Mouse (Mus musculus) heart, embryonic 12.5 days (tissue): ENCODE measurements around the gene Prl2b1. TPM values are rescaled to one million over a fixed set of nuclear protein-coding genes. Genes with fewer than 3 reads are reported as not detected.

Source experiments
- ATAC-seq: fragments of 200-750 bp; cut with Nextera tagmentation; 2 replicates; pipeline ENCODE4 v1.8.0; 2017; ENCODE audit warnings: moderate TSS enrichment, moderate library complexity; ENCODE audit not compliant: insufficient number of reproducible peaks, low FRiP score
- H3K27ac ChIP-seq: fragments of 300-500 bp; sonication (generic); 2 replicates; pipeline ENCODE4 v1.5.1; 2016; ENCODE audit warnings: mild to moderate bottlenecking, moderate library complexity; ENCODE audit not compliant: poor library complexity, severe bottlenecking
- H3K27me3 ChIP-seq: fragments of 300-500 bp; sonication (generic); replicated peaks from 2 replicates; pipeline ENCODE4 v1.6.1; 2016; ENCODE audit warnings: mild to moderate bottlenecking, moderate library complexity
- H3K36me3 ChIP-seq: fragments of 300-500 bp; sonication (generic); 2 replicates; pipeline ENCODE4 v1.6.1; 2016; ENCODE audit warnings: mild to moderate bottlenecking, moderate library complexity
- H3K4me1 ChIP-seq: fragments of 300-500 bp; sonication (generic); replicated peaks from 2 replicates; pipeline ENCODE4 v1.6.1; 2016; ENCODE audit warnings: mild to moderate bottlenecking
- H3K4me2 ChIP-seq: fragments of 300-500 bp; sonication (generic); 2 replicates; pipeline ENCODE4 v1.6.1; 2016; ENCODE audit warnings: mild to moderate bottlenecking, moderate library complexity
- H3K4me3 ChIP-seq: fragments of 300-500 bp; sonication (generic); 2 replicates; pipeline ENCODE4 v1.5.1; 2016; ENCODE audit warnings: mild to moderate bottlenecking
- H3K9ac ChIP-seq: fragments of 300-500 bp; sonication (generic); 2 replicates; pipeline ENCODE4 v1.6.1; 2016; ENCODE audit warnings: mild to moderate bottlenecking, moderate library complexity
- H3K9me3 ChIP-seq: fragments of 300-500 bp; sonication (generic); replicated peaks from 2 replicates; pipeline ENCODE4 v1.6.1; 2016; ENCODE audit warnings: mild to moderate bottlenecking, moderate library complexity
- WGBS: fragments of 180-500 bp; shearing (Covaris S2); methylation state at CpG from one replicate; pipeline ENCODE4 v1.1.7; 2016; 5-methylcytosine and 5-hydroxymethylcytosine counted together
- polyA plus RNA-seq: library from polyadenylated mRNA; unstranded; fragments of >200 nt; fragmentation: Nextera tagmentation; extraction: Ambion mirVana; gene quantifications from 2 replicates; pipeline ENCODE4 v1.2.1, GENCODE M21; 2016

Prl2b1 gene
- not detected in 2 replicates for polyA plus RNA-seq

DNA sequence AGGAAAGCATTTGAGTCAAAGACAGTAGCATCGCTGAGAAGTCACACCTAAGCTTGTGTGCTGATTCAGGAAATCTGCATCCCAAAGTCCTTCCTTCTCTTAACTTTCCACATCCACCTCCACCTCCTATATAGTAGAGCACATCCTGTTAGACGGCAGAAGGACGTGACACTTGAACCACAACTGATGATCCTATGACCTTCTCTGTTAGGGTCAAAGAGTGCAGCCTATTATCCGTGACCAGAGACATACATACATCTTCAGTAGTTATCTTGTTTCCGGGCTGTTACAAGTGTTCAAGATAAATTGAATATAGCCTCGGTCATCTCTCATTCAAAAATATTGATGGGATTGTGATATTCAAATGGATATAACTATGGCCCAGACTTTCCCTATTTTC lies at the start of gene Prl2b1:
TSS of gene Prl2b1 (minus strand) at position 101 of the 400 bp plus-strand sequence.
- WGBS = 65% methylated on average over 6 of the region's 6 CpGs
- H3K4me1 ChIP-seq = no peaks in the 10 kb centered on the region
- no peak within 1 kb of the TSS for H3K9ac ChIP-seq
- no peak within 1 kb of the TSS for H3K27ac ChIP-seq
- no peak within 1 kb of the TSS for H3K4me3 ChIP-seq
- H3K9me3 ChIP-seq = 0 out of 2 replicates have a peak, but pooled peaks cover 3% of the 10 kb centered on the region
- ATAC-seq = no peak
- no peaks in the 10 kb centered on the region for H3K27me3 ChIP-seq
- H3K36me3 ChIP-seq = no peaks in the 10 kb centered on the region
- no peak within 1 kb of the TSS for H3K4me2 ChIP-seq

DNA sequence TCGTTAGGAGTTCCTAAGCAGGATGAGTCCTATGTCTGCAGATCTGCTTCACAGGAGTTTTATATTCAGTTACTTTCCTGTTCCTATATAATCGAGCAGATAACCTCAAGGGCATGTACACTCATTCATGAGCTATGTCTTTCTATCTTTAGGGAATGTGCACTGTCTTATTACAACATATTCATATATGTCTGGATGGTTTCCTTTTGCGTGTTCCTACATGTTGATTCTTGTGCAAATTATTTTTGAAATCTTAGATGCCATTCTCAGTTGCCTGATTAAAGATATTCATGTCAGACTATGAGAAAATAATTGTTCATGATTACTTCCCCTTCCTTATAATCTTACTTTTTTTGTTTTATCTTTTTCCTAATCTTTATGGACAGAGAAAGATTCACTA lies 47.9 kb upstream of the Prl2b1 start, which contains the start of gene Prl8a6:
TSS of gene Prl8a6 (minus strand) at position 101 of the 400 bp plus-strand sequence.
- Histone ChIP-seq H3K4me1 (no peaks in the 10 kb centered on the region), H3K4me2 (no peak within 1 kb of the TSS), H3K36me3 (no peaks in the 10 kb centered on the region), H3K27me3 (no peaks in the 10 kb centered on the region), H3K4me3 (no peak within 1 kb of the TSS), H3K9ac (no peak within 1 kb of the TSS), H3K27ac (no peak within 1 kb of the TSS), H3K9me3 (no peaks in the 10 kb centered on the region)
- 74% methylated on average over 3 of the region's 3 CpGs for WGBS
- ATAC-seq = no peak

GRCm38 (mm10) chr13:27433159-27433558 lies 42.5 kb upstream of the Prl2b1 start:
- no peak overlapping the region for H3K4me3 ChIP-seq
- H3K9me3 ChIP-seq = no peaks in the 10 kb centered on the region
- no peak overlapping the region for H3K9ac ChIP-seq
- H3K27ac ChIP-seq = no peak overlapping the region
- no peak overlapping the region for H3K4me2 ChIP-seq
- no peaks in the 10 kb centered on the region for H3K36me3 ChIP-seq
- no peak for ATAC-seq
- 74% methylated on average over 1 of the region's 1 CpGs for WGBS
- H3K27me3 ChIP-seq = no peaks in the 10 kb centered on the region
- H3K4me1 ChIP-seq = no peaks in the 10 kb centered on the region

DNA sequence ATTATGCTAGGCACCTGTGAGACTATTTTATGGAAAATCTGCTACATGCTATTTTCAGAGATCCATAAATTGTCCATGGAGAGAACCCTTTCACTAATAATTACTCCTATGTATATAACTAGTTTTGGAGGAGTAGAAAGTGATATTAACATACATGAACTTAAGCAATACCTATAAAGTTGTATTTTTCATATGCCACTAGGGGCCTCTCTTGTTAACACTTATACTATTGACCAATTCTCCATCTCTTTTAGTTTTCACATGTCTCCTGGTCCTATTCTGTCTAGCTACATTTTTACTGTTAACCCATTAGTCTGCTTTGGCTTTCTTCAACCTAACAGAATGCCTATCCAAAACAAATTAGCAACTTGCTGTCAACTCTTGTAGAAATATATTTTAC lies 23.0 kb upstream of the Prl2b1 start:
- no peak for ATAC-seq
- Histone ChIP-seq H3K4me2 (no peak overlapping the region), H3K4me3 (no peak overlapping the region), H3K9ac (no peak overlapping the region), H3K4me1 (no peaks in the 10 kb centered on the region), H3K9me3 (no peaks in the 10 kb centered on the region), H3K36me3 (no peaks in the 10 kb centered on the region), H3K27ac (no peak overlapping the region), H3K27me3 (no peaks in the 10 kb centered on the region)

DNA sequence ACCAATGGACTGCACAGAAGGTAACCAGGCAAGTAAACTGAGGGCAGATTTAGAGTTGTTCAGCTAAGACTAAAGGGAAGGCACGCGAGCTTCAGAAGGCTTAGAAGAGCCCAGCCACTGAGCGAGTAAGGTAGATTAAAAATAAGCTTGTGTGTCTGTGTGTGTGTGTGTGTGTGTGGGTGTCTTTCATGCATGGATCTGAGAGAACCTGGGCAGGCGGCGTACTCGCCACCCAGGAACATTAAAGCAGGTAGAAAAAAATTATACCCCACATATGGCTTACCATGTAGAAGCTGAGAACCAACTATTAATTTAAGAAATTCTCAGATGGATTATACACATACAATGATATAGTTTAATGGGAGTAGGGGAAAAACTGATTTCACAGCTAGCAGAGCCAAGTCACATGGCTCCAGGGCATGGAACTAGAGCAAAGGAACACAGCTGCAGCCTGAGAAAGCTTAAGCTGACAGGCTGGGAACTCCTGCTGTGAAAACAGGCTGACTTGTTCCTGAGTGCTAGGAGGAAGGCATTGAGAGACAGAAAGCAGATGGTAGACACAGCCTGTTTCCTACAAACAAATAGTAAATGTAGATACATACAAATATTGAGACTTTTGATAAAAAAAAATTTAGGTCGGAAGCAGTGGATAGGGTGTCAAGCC lies 8.5 kb upstream of the Prl2b1 start:
- H3K36me3 ChIP-seq = no peaks in the 10 kb centered on the region
- H3K27ac ChIP-seq = no peak overlapping the region
- 82% methylated on average over 7 of the region's 7 CpGs for WGBS
- H3K9ac ChIP-seq = no peak overlapping the region
- H3K4me3 ChIP-seq = no peak overlapping the region
- no peak for ATAC-seq
- 0 out of 2 replicates have a peak, but pooled peaks cover 2% of the 10 kb centered on the region for H3K9me3 ChIP-seq
- H3K4me1 ChIP-seq = no peaks in the 10 kb centered on the region
- no peaks in the 10 kb centered on the region for H3K27me3 ChIP-seq
- H3K4me2 ChIP-seq = no peak overlapping the region

DNA sequence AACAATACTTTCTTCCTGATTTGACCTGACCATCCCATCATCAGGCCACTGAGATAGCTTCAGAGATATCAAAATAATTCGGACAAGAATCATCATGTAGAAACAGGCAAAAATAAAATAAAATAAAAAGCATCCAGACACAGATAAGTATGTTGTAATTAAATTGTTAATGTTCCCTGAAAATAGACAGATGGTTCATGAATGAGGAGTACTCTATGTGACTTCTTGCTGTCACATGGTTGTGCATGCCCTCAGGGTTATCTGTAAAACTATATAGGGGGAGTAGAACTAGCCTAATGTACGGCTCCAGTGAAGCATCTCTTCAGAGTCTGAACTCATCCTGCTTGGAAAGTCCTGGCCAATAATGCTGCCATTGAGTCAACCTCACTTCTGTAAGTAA lies 45.3 kb downstream of the Prl2b1 start, which contains the start of gene Prl8a2:
TSS of gene Prl8a2 (plus strand) at position 301 of the 400 bp plus-strand sequence.
- Histone ChIP-seq H3K9me3 (no peaks in the 10 kb centered on the region), H3K36me3 (no peaks in the 10 kb centered on the region), H3K27ac (no peak within 1 kb of the TSS), H3K4me3 (no peak within 1 kb of the TSS), H3K9ac (no peak within 1 kb of the TSS), H3K4me1 (peaks cover 3% of the 10 kb centered on the region), H3K27me3 (no peaks in the 10 kb centered on the region), H3K4me2 (no peak within 1 kb of the TSS)
- 50% methylated on average over 2 of the region's 2 CpGs for WGBS
- no peak for ATAC-seq

DNA sequence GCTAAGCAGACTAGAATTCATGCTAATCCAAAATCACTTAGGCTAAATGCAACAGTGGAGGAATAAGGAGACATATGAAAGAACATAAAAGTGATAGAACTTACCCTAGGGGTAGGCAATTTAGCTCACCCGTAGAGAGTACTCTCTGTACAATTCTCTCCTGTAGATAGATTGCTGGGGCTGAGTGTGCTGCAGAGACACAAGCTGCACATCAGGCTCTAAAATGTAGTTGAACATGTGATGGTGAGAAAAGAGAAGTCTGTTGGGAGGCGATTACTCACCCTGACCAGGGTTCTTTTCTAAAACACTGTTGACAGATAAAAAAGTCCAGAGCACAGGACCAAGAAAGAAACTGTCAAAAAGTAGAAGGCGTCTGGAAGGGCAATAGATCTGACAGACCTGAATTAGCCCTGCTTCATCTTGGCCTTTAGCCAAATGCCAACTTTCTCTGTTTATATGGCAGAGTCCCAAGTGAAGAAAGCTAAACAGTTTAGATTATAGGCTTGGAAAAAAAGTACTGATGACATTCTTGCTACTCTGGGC lies 47.8 kb downstream of the Prl2b1 start:
- Histone ChIP-seq H3K27ac (0 out of 2 replicates have a peak overlapping the region, but pooled peaks have one; percentile 39), H3K36me3 (no peaks in the 10 kb centered on the region), H3K4me3 (no peak overlapping the region), H3K27me3 (no peaks in the 10 kb centered on the region), H3K9me3 (no peaks in the 10 kb centered on the region), H3K9ac (no peak overlapping the region), H3K4me2 (no peak overlapping the region), H3K4me1 (peaks cover 3% of the 10 kb centered on the region)
- ATAC-seq = no peak
- 24% methylated on average over 3 of the region's 3 CpGs for WGBS

DNA sequence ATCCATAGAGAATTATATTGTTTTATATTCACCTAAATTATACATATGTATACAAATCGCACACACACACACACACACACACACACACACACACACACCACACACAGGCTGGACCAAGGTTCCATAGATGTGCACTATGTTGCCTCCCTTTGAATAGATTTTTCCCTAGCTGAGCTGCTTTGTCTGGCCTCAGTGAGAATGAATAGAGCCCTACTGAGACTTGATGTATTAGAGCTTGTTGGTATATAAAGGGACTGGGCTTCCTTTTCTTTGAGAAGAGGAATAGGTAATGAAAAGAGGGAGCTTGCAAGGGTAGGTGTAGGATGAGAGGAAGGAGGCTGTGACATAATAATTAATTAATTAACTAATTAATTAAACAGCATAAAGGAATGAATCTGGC lies 55.7 kb downstream of the Prl2b1 start:
- Histone ChIP-seq H3K4me1 (no peaks in the 10 kb centered on the region), H3K4me2 (no peak overlapping the region), H3K36me3 (no peaks in the 10 kb centered on the region), H3K27ac (no peak overlapping the region), H3K9ac (no peak overlapping the region), H3K27me3 (no peaks in the 10 kb centered on the region), H3K4me3 (no peak overlapping the region), H3K9me3 (no peaks in the 10 kb centered on the region)
- WGBS = 65% methylated on average over 1 of the region's 1 CpGs
- ATAC-seq = no peak

Other genes with a start within 250 kb of the Prl2b1 start
- not detected in 2 replicates for gene Prl3d3, start 234.1 kb downstream of the Prl2b1 start, polyA plus RNA-seq
- gene Prl3c1, start 194.2 kb downstream of the Prl2b1 start, polyA plus RNA-seq = not detected in 2 replicates
- not detected in 2 replicates for gene Prl3b1, start 149.0 kb downstream of the Prl2b1 start, polyA plus RNA-seq
- not detected in 2 replicates for gene Prl3a1, start 131.4 kb downstream of the Prl2b1 start, polyA plus RNA-seq
- gene Prl6a1, start 78.2 kb downstream of the Prl2b1 start, polyA plus RNA-seq = not detected in 2 replicates
- 0.63 TPM in 1 of 2 replicates, not detected in the other for gene Prl8a2, start 45.2 kb downstream of the Prl2b1 start, polyA plus RNA-seq
- not detected in 2 replicates for gene Prl8a6, start 47.8 kb upstream of the Prl2b1 start, polyA plus RNA-seq
- gene Prl8a8, start 122.4 kb upstream of the Prl2b1 start, polyA plus RNA-seq = not detected in 2 replicates
- not detected in 2 replicates for gene Prl8a9, start 173.8 kb upstream of the Prl2b1 start, polyA plus RNA-seq
- not detected in 2 replicates for gene Prl8a1, start 191.3 kb upstream of the Prl2b1 start, polyA plus RNA-seq
- gene Prl7b1, start 219.7 kb upstream of the Prl2b1 start, polyA plus RNA-seq = not detected in 2 replicates